Mouse (Mus musculus): ENCODE data around the gene Pde11a.

The Pde11a gene

GRCm38 (mm10) chr2:76319231-76319630, 19.3 kb downstream of the Pde11a start:
- no peak for DNase-seq

GRCm38 (mm10) chr2:76287671-76288070, 50.9 kb downstream of the Pde11a start:
- no peak for DNase-seq

- no peak for DNase-seq
Measured at GRCm38 (mm10) chr2:76286288-76286740, 52.3 kb downstream of the Pde11a start.

GRCm38 (mm10) chr2:76285150-76285549, 53.4 kb downstream of the Pde11a start:
- DNase-seq = no peak

GRCm38 (mm10) chr2:76283378-76284132, 55.0 kb downstream of the Pde11a start:
- peak; percentile 72 to 74 for DNase-seq

DNA sequence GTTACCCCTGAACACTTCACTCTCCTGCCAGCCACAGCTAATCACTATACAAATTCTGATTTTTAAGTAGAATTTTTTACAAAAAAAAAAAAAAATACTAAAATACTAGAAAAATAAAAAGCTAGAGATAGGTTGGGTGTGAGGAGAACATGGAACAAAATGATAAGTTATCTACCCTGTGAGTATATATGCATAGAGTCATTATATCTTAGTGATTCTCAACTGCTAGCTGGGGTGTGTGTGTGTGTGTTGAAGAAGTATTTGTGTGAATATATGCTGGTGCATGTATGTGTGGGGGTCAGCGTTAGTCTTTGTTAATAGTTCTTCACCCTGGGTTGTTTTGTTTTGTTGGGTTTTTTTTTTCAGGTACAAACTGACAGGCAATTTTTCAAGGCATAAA, 69.1 kb downstream of the Pde11a start:
- DNase-seq = no peak

- DNase-seq = no peak
Measured at GRCm38 (mm10) chr2:76267335-76267734, 71.2 kb downstream of the Pde11a start.

DNA sequence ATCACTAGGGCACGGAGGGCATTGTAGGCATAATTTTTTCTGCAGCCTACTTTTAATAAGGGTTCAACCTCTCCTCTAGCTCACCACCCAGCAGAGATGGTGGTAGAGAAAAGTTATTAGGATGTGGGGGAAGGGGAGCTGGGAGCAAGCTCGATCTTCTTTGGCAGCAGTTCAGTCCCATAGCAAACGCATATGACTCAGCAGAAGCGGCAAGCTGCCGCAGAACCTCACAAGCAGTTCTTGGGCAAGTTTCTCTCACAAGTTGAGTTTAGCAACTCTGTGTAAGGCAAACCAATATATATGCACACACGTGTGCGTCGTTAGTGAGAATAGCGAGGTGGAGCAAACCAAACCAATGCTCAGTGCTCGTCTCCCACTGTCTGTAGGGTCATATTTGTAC, 72.0 kb downstream of the Pde11a start:
- DNase-seq = no peak

- no peak for DNase-seq
Measured at GRCm38 (mm10) chr2:76264258-76264657, 74.3 kb downstream of the Pde11a start.

GRCm38 (mm10) chr2:76262661-76263060, 75.9 kb downstream of the Pde11a start:
- DNase-seq = no peak

- peak; percentile 50 to 60 for DNase-seq
Measured at GRCm38 (mm10) chr2:76254833-76255232, 83.7 kb downstream of the Pde11a start.

DNA sequence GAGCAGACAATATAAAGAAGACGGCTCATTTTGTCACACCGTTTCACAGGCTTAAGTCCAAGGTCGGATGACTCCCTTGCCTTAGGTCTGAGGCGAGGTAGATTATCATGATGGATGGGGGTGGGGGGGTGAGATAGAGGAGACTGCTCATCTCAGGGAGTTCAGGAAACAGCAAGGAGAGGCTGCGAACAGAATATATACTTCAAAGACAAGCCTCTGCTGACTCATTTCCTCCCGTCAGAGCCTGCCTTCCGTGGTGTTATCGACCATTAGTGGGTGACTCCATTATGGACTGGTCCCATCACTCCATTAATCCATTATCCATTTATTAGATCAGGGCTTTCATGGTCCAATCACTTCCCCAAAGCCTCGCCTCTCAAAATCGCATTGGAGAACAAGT, 87.2 kb downstream of the Pde11a start:
- no peak for DNase-seq

DNA sequence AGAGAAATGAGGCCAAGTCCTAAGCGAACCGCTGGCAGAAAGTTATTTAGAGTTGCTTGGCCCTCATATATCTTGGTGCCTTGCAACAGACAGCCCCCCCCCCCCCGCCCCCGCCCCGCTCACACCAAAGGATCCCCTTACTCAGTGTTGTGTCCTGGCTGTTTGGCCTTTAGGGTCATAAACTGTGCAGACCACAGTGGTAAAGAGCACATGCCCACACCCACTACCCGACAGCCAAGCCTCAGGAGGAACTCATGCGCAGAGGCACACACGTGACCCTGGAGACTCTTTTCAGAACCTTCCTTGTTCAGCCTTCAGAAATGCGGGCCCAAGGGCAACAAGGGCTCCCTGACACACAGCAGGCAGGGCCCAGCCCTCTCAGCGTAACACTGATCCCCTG, 90.3 kb downstream of the Pde11a start:
- no peak for DNase-seq

GRCm38 (mm10) chr2:76239175-76239574, 99.4 kb downstream of the Pde11a start:
- DNase-seq = no peak

DNA sequence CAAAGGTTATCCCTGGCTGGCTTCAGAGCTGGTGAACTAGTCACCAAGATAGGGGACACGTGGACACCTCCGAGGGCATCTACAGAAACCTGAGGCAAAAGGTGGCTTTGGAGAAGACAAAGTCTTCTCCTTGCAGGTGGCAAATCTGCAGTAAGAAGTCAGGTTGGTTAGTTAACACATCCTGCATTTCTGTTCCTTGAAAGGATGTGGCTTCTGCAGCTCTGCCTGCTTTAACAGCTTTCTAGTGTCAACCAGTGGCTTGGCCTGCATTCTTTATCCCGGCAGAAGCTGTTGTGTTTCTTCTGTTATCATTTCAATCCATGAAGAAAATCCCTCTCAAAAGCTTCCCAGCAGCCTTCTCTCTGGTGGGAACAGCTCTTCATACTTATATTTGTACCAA, 100.1 kb downstream of the Pde11a start:
- no peak for DNase-seq

GRCm38 (mm10) chr2:76237638-76238420, 100.7 kb downstream of the Pde11a start:
- DNase-seq = no peak

DNA sequence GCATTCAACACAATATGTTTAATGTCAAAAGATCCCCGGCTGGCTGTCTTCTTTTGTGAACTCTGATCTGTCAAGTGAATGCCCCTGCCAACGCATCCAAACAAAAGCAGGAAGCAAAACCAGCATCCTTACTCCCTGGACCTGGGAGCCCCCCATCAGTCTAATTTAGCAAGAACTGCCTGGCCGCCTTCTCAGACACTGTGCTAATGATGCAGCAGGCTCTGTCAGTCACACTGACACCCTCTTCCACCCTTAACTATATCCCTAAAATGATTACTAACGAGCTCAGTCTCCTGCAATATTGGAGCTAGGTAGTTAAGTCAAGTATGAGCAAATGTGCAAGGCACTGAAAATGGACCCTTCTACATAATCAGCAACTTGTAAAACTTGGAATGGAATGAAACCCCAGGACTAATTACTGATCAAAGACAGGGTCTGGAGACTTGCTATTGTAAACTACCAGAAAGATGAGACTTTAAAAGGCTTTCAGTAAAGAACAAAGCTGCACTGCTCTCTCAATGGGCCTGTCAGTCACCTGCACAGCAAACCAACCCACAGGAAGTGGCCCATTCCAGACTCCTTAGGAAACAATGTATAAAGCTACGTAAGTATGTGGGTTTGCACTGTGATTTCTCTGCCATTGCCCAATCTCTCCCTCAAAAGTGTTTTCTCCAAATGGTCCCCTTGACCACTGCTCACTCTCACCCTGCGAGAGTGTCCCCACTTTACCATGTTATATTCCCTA, 118.0 kb downstream of the Pde11a start:
- DNase-seq = no peak

DNA sequence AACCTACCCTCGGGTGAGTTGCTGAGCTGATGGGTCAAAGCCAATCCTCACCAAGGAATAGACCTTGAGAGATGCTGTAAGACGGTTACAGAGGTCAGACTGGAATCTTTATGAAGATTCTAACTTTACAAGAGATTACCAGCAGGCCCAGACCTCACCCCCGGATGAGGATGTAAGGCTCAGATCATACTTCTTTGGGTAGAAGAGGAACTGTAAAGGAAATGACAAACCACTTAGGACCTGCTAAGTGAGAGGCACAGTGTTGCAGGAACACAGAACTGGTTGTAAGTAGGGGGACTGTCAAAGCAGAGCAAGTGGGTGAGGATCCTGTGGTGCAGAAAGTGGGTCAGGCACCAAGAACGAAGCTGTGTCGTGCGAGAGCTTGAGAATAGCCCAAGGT, 119.0 kb downstream of the Pde11a start:
- no peak for DNase-seq

DNA sequence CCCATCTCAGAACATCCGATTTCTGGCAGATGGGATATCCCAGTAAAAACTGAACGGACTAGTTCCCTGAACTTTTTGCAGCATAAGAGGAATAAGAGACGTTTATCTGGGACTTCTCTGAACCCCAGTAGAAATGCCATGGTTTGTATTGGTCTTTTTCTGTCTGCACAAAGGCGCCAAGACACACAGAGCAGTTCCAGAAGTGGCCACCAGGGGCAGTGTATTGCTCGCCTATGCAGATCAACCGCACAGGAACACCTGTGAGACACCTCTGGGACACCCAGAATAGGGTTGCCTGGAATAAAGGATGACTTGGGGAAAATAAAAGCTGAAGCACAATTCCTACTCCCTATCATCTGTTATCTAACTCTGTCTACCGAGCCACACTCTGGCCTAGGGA, 122.4 kb downstream of the Pde11a start:
- DNase-seq = peak; percentile 19 to 24

- DNase-seq = no peak
Measured at GRCm38 (mm10) chr2:76215219-76215618, 123.4 kb downstream of the Pde11a start.

DNA sequence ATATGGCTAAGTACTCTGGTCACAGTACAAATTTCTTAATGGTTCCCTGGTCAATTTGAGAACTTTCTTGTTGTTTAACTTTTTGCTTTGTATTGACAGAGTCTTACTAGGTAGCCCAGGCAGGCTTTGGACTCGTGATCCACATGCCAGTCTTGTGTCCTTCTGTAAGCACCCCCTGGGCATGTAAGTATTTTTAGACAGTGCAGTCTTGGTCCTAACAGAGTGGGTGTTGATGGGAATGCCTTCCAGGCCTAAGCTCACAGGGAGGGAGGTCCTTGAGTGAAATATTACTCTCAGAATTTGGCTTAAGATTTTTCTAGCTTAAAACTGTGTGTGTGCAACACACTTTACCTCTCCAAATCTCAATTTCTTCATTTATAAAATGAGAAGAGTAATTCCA, 153.4 kb downstream of the Pde11a start:
- DNase-seq = no peak

DNA sequence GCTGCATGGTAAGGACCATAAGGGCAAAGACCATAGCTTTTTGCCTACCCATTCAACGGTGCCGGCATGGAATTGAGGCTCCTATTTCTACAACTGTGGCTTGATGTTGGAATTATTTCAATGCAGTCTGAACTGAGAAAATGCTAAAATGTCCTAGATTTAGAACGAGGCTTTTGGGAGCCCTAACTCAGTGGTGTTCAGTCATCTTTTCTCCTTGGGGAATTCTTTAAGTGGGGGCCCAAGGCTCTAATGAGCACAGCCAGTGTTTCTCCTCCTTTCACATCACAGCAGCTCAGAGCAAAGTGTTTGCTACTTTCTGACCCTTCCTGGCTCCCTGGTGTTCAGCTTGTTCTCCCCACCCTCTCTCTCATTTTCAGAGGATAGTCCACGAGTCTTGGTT, 175.8 kb downstream of the Pde11a start:
- no peak for DNase-seq

- DNase-seq = no peak
Measured at GRCm38 (mm10) chr2:76158973-76159372, 179.6 kb downstream of the Pde11a start.

All from cerebellum, postnatal 36 days (tissue).